ENCODE assay signal across 9 mouse cellular contexts in the genomic region with DNA sequence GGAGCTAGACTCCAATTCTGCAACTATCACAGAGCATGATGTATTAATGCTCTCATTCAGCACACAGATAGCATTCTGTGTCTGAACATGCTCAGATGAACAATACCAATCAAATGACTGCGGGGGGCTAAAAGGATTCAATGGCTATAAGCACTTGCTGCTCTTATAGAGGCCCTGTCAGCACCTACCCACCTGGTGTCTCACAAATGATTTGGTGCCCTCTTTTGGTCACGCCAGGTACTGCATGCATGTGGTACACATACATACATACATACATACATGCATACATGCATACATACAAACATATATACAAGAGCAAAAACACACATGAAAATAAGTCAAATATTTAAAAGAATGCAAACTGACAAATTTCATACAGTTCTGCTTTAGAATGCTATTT.
DNase-seq lines count a peak whose midpoint lies in the region; ATAC-seq and TF ChIP-seq lines count a peak whose summit lies in the region.
"Had no signal": no experiment of that assay in that cellular context is flagged by ENCODE, and none has a peak within 500 bp of the region (broad histone marks: within the 10 kb centered on the region; RNA-seq: fewer than 3 reads in every experiment).

No protein-coding gene starts in this region.

- TF ChIP-seq CTCF in liver, postnatal 0 days (IDR thresholded peaks at IDR 0.05; ENCODE audit: low read depth) = peak; percentile 61
- TF ChIP-seq CTCF in lung, adult 2 months (IDR thresholded peaks at IDR 0.05; ENCODE audit: insufficient read depth, low read length) = no peak

- H3K36me3 ChIP-seq in liver, postnatal 0 days (replicated peaks; ENCODE audit: insufficient read depth, low read length) = no peaks in the 10 kb centered on the region
- H3K36me3 ChIP-seq: heart, embryonic 13.5 days; neural tube, embryonic 12.5 days had no signal

- no peak overlapping the region for H3K27ac ChIP-seq in liver, postnatal 0 days (ENCODE audit: low read depth)
- H3K27ac ChIP-seq: heart, embryonic 13.5 days; neural tube, embryonic 12.5 days had no signal

- peak; percentile 26 for DNase-seq in kidney, postnatal 10 days
- DNase-seq in kidney, adult 11 months = no peak
- peak; percentile 39 to 45 for DNase-seq in B cell, adult 2 months
- DNase-seq in ES-CJ7 (ENCODE audit: low read depth, low spot score) = peak; percentile 81
- DNase-seq in liver, postnatal 0 days = peak; percentile 28
- no peak for DNase-seq in layer of hippocampus, postnatal 25 days (ENCODE audit: extremely low spot score in 1 of 2, low spot score in 1 of 2)
- DNase-seq in lung, adult 2 months = no peak

- 71% methylated on average over 2 of the region's 2 CpGs for WGBS in liver, postnatal 0 days (ENCODE audit: insufficient replicate concordance)
- 90% methylated on average over 2 of the region's 2 CpGs for WGBS in lung, adult 2 months

- H3K27me3 ChIP-seq in liver, postnatal 0 days (ENCODE audit: insufficient read depth, low read length) = no peaks in the 10 kb centered on the region
- H3K27me3 ChIP-seq: heart, embryonic 13.5 days; neural tube, embryonic 12.5 days had no signal

- H3K4me3 ChIP-seq in liver, postnatal 0 days (ENCODE audit: low read depth, low read length) = no peak overlapping the region
- H3K4me3 ChIP-seq in lung, adult 2 months (replicated peaks; ENCODE audit: extremely low read depth, low read depth, low read length) = no peak overlapping the region
- H3K4me3 ChIP-seq: heart, embryonic 13.5 days; neural tube, embryonic 12.5 days had no signal

- no peak for TF ChIP-seq POLR2A in lung, adult 2 months (IDR thresholded peaks at IDR 0.05; ENCODE audit: borderline replicate concordance, extremely low read depth, low read depth, low read length)

- H3K4me1 ChIP-seq in liver, postnatal 0 days (ENCODE audit: insufficient read depth) = no peaks in the 10 kb centered on the region
- no peaks in the 10 kb centered on the region for H3K4me1 ChIP-seq in lung, adult 2 months (ENCODE audit: control insufficient read depth, insufficient read depth, low read length)
- H3K4me1 ChIP-seq: heart, embryonic 13.5 days; neural tube, embryonic 12.5 days had no signal

- H3K4me2 ChIP-seq in liver, postnatal 0 days (ENCODE audit: low read depth, low read length) = no peak overlapping the region
- H3K4me2 ChIP-seq: heart, embryonic 13.5 days; neural tube, embryonic 12.5 days had no signal

- ATAC-seq in liver, postnatal 0 days = no peak

- no peak for TF ChIP-seq EP300 in liver, postnatal 0 days (IDR thresholded peaks at IDR 0.05; ENCODE audit: low read depth)

- no peak overlapping the region for H3K9ac ChIP-seq in liver, postnatal 0 days (replicated peaks)
- H3K9ac ChIP-seq: heart, embryonic 13.5 days; neural tube, embryonic 12.5 days had no signal

- peaks cover 3% of the 10 kb centered on the region; the same call in 1 of the 2 replicates for H3K9me3 ChIP-seq in liver, postnatal 0 days (ENCODE audit: low read length)

Comparison
In these comparisons a context has a peak if more than half of its experiments do, and no peak if none do; other contexts are left out.
1. DNase-seq: peak in kidney, postnatal 10 days (single experiment), B cell, adult 2 months (2 of 2), ES-CJ7 (single experiment) and liver, postnatal 0 days (single experiment); none in kidney, adult 11 months (single experiment), layer of hippocampus, postnatal 25 days (0 of 2) and lung, adult 2 months (single experiment).